Mouse (Mus musculus): ENCODE measurements around the gene Gm2431. TPM values are rescaled to one million over a fixed set of nuclear protein-coding genes. Genes with fewer than 3 reads are reported as not detected.
"Not testable (repeated sequence)": the region's sequence is repeated elsewhere in the genome, so short reads cannot be mapped to it uniquely, and the experiment has no call there.

The Gm2431 gene
- polyA plus RNA-seq, 1 experiment from 2014 or later = not detected

- 79% methylated on average over 1 of the region's 1 CpGs for WGBS
- H3K4me3 ChIP-seq = not testable (repeated sequence)
These were observed 21.1 kb upstream of the Gm2431 start for GRCm38 (mm10) chr7:142279291-142279690.

GRCm38 (mm10) chr7:142278183-142278582, 20.0 kb upstream of the Gm2431 start:
- H3K4me3 ChIP-seq = not testable (repeated sequence)
- ATAC-seq = 0 out of 2 replicates have a peak, but pooled peaks have one; percentile 38
- WGBS = 2% methylated on average over 3 of the region's 3 CpGs

More at GRCm38 (mm10) chr7:142279291-142279690, 21.1 kb upstream of the Gm2431 start:
- not testable (repeated sequence) for H3K9me3 ChIP-seq (replicated peaks); H3K4me1 ChIP-seq; H3K36me3 ChIP-seq (ENCODE audit: poor library complexity, severe bottlenecking); H3K27ac ChIP-seq; H3K9ac ChIP-seq; ATAC-seq; H3K4me2 ChIP-seq
- peaks cover 16% of the 10 kb centered on the region for H3K27me3 ChIP-seq

GRCm38 (mm10) chr7:142274263-142274662, 16.1 kb upstream of the Gm2431 start, which contains the start of gene Gm4559:
Gene Gm4559, minus strand, starts transcription at chr7:142274363.
- not testable (repeated sequence) for H3K4me1 ChIP-seq; H3K27me3 ChIP-seq; H3K4me3 ChIP-seq; H3K36me3 ChIP-seq (ENCODE audit: poor library complexity, severe bottlenecking); H3K9me3 ChIP-seq (replicated peaks); H3K27ac ChIP-seq; H3K4me2 ChIP-seq; ATAC-seq; H3K9ac ChIP-seq

More at GRCm38 (mm10) chr7:142278183-142278582, 20.0 kb upstream of the Gm2431 start:
- not testable (repeated sequence) for H3K27ac ChIP-seq; H3K9me3 ChIP-seq (replicated peaks); H3K4me2 ChIP-seq; H3K9ac ChIP-seq; H3K36me3 ChIP-seq (ENCODE audit: poor library complexity, severe bottlenecking); H3K4me1 ChIP-seq
- peaks cover 14% of the 10 kb centered on the region for H3K27me3 ChIP-seq

- Histone ChIP-seq H3K4me2 (no peak overlapping the region), H3K27ac (no peak overlapping the region), H3K4me3 (no peak overlapping the region), H3K4me1 (no peaks in the 10 kb centered on the region), H3K9me3 (replicated peaks) (no peaks in the 10 kb centered on the region), H3K27me3 (peaks cover 19% of the 10 kb centered on the region), H3K9ac (no peak overlapping the region), H3K36me3 (ENCODE audit: poor library complexity, severe bottlenecking) (no peaks in the 10 kb centered on the region)
- no peak for ATAC-seq
- 1% methylated on average over 2 of the region's 2 CpGs for WGBS
These were observed 2.6 kb downstream of the Gm2431 start for GRCm38 (mm10) chr7:142255517-142255916.

GRCm38 (mm10) chr7:142249824-142250223, 8.3 kb downstream of the Gm2431 start:
- no peak for ATAC-seq
- no peaks in the 10 kb centered on the region for H3K36me3 ChIP-seq (ENCODE audit: poor library complexity, severe bottlenecking)
- H3K4me2 ChIP-seq = no peak overlapping the region
- H3K4me1 ChIP-seq = no peaks in the 10 kb centered on the region
- no peak overlapping the region for H3K9ac ChIP-seq
- no peak overlapping the region for H3K27ac ChIP-seq
- H3K9me3 ChIP-seq (replicated peaks) = no peaks in the 10 kb centered on the region
- 0% methylated on average over 1 of the region's 1 CpGs for WGBS
- peaks cover 8% of the 10 kb centered on the region for H3K27me3 ChIP-seq
- H3K4me3 ChIP-seq = no peak overlapping the region

- H3K27ac ChIP-seq = no peak within 1 kb of the TSS
- 48% methylated on average over 2 of the region's 2 CpGs for WGBS
- no peak within 1 kb of the TSS for H3K4me3 ChIP-seq
- H3K4me2 ChIP-seq = no peak within 1 kb of the TSS
- no peak within 1 kb of the TSS for H3K9ac ChIP-seq
- H3K27me3 ChIP-seq = no peaks in the 10 kb centered on the region
- peaks cover 3% of the 10 kb centered on the region; the same call in 1 of the 2 replicates for H3K9me3 ChIP-seq (replicated peaks)
- H3K36me3 ChIP-seq (ENCODE audit: poor library complexity, severe bottlenecking) = no peaks in the 10 kb centered on the region
- H3K4me1 ChIP-seq = no peaks in the 10 kb centered on the region
- ATAC-seq = no peak
These were observed 17.2 kb downstream of the Gm2431 start, which contains the start of gene Gm40460 for GRCm38 (mm10) chr7:142240978-142241377. Gene Gm40460, minus strand, starts transcription at chr7:142241078.

GRCm38 (mm10) chr7:142231540-142231939, 26.6 kb downstream of the Gm2431 start:
- Histone ChIP-seq H3K36me3 (ENCODE audit: poor library complexity, severe bottlenecking) (no peaks in the 10 kb centered on the region), H3K4me3 (no peak overlapping the region), H3K27ac (no peak overlapping the region), H3K9me3 (replicated peaks) (peaks cover 13% of the 10 kb centered on the region; the same call in 1 of the 2 replicates), H3K4me2 (no peak overlapping the region), H3K4me1 (no peaks in the 10 kb centered on the region), H3K27me3 (no peaks in the 10 kb centered on the region), H3K9ac (no peak overlapping the region)
- 17% methylated on average over 1 of the region's 1 CpGs for whole genome bisulfite sequencing
- ATAC-seq = no peak

GRCm38 (mm10) chr7:142229871-142230270, 28.3 kb downstream of the Gm2431 start, which contains the start of gene Krtap5-5:
Gene Krtap5-5, minus strand, starts transcription at chr7:142229971.
- H3K4me1 ChIP-seq; ATAC-seq; H3K9me3 ChIP-seq (replicated peaks); H3K36me3 ChIP-seq (ENCODE audit: poor library complexity, severe bottlenecking); H3K9ac ChIP-seq; H3K4me2 ChIP-seq; H3K4me3 ChIP-seq; H3K27me3 ChIP-seq; H3K27ac ChIP-seq: not testable (repeated sequence)
- WGBS = 53% methylated on average over 3 of the region's 3 CpGs

GRCm38 (mm10) chr7:142224518-142224917, 33.6 kb downstream of the Gm2431 start:
- Histone ChIP-seq H3K36me3 (ENCODE audit: poor library complexity, severe bottlenecking) (no peaks in the 10 kb centered on the region), H3K27me3 (no peaks in the 10 kb centered on the region), H3K9me3 (replicated peaks) (no peaks in the 10 kb centered on the region), H3K27ac (no peak overlapping the region), H3K4me1 (no peaks in the 10 kb centered on the region), H3K4me2 (no peak overlapping the region), H3K9ac (no peak overlapping the region), H3K4me3 (no peak overlapping the region)
- ATAC-seq = no peak
- 57% methylated on average over 2 of the region's 2 CpGs for WGBS

- not testable (repeated sequence) for H3K36me3 ChIP-seq (ENCODE audit: poor library complexity, severe bottlenecking); H3K4me1 ChIP-seq; H3K27me3 ChIP-seq; ATAC-seq; H3K27ac ChIP-seq; H3K9me3 ChIP-seq (replicated peaks); H3K4me2 ChIP-seq; H3K4me3 ChIP-seq; H3K9ac ChIP-seq
- WGBS = 76% methylated on average over 1 of the region's 1 CpGs
These were observed 46.0 kb downstream of the Gm2431 start for GRCm38 (mm10) chr7:142212136-142212535.

- no peak within 1 kb of the TSS for H3K4me3 ChIP-seq
- H3K36me3 ChIP-seq (ENCODE audit: poor library complexity, severe bottlenecking) = no peaks in the 10 kb centered on the region
- H3K4me2 ChIP-seq = no peak within 1 kb of the TSS
- WGBS = 75% methylated on average over 1 of the region's 1 CpGs
- H3K27ac ChIP-seq = no peak within 1 kb of the TSS
- ATAC-seq = no peak
- no peaks in the 10 kb centered on the region for H3K4me1 ChIP-seq
- no peaks in the 10 kb centered on the region for H3K9me3 ChIP-seq (replicated peaks)
- no peak within 1 kb of the TSS for H3K9ac ChIP-seq
- H3K27me3 ChIP-seq = no peaks in the 10 kb centered on the region
These were observed 46.6 kb downstream of the Gm2431 start, which contains the start of gene Gm7579 for GRCm38 (mm10) chr7:142211559-142211958. Gene Gm7579, plus strand, starts transcription at chr7:142211859.

Measured in forebrain, embryonic 13.5 days (tissue).